Mouse (Mus musculus): ENCODE measurements around the gene Gm21962.
"Not testable (repeated sequence)": the region's sequence is repeated elsewhere in the genome, so short reads cannot be mapped to it uniquely, and the experiment has no call there.

Gene Gm21962

GRCm38 (mm10) chr3:137671224-137671623 is at the start of gene Gm21962:
TSS of gene Gm21962 (plus strand) at chr3:137671524.
- in situ Hi-C loops (cut with MboI, MseI), result not testable (repeated sequence)

- in situ Hi-C loops (cut with MboI, MseI), result loop anchor here in 1 of 2 experiments (10.0 kb wide), 1 partner anchor 423 kb away; no protein-coding TSS in a partner anchor
Observed at GRCm38 (mm10) chr3:137622091-137622490, 49.2 kb upstream of the Gm21962 start.

GRCm38 (mm10) chr3:137622895-137623580 is 48.3 kb upstream of the Gm21962 start:
- in situ Hi-C loops (cut with MboI, MseI), result loop anchor here in 1 of 2 experiments (10.0 kb wide), 1 partner anchor 422 kb away; no protein-coding TSS in a partner anchor

GRCm38 (mm10) chr3:137623581-137624362 is 47.6 kb upstream of the Gm21962 start:
- in situ Hi-C loops (cut with MboI, MseI), result loop anchor here in 1 of 2 experiments (10.0 kb wide), 1 partner anchor 421 kb away; no protein-coding TSS in a partner anchor

GRCm38 (mm10) chr3:137625054-137625453 is 46.3 kb upstream of the Gm21962 start:
- in situ Hi-C loops (cut with MboI, MseI), result loop anchor here in 1 of 2 experiments (10.0 kb wide), 1 partner anchor 420 kb away; no protein-coding TSS in a partner anchor

GRCm38 (mm10) chr3:137633726-137634125 is 37.6 kb upstream of the Gm21962 start:
- in situ Hi-C loops (cut with MboI, MseI), result loop anchor here in 1 of 2 experiments (10.0 kb wide), 1 partner anchor 951 kb away; no protein-coding TSS in a partner anchor

- in situ Hi-C loops (cut with MboI, MseI), result loop anchor here in 1 of 2 experiments (10.0 kb wide), 1 partner anchor 948 kb away; no protein-coding TSS in a partner anchor
Observed at GRCm38 (mm10) chr3:137636571-137636970, 34.8 kb upstream of the Gm21962 start.

- in situ Hi-C loops (cut with MboI, MseI), result loop anchor here in 1 of 2 experiments (5.0 kb wide), 1 partner anchor 96 kb away; no protein-coding TSS in a partner anchor
Observed at GRCm38 (mm10) chr3:137641238-137641637, 30.1 kb upstream of the Gm21962 start.

- in situ Hi-C loops (cut with MboI, MseI), result loop anchor here in 1 of 2 experiments (5.0 kb wide), 1 partner anchor 95 kb away; no protein-coding TSS in a partner anchor
Observed at GRCm38 (mm10) chr3:137642137-137642536, 29.2 kb upstream of the Gm21962 start.

- in situ Hi-C loops (cut with MboI, MseI), result loop anchor here in 1 of 2 experiments (5.0 kb wide), 1 partner anchor 95 kb away; no protein-coding TSS in a partner anchor
Observed at GRCm38 (mm10) chr3:137642568-137642967, 28.8 kb upstream of the Gm21962 start.

- in situ Hi-C loops (cut with MboI, MseI), result loop anchor here in 1 of 2 experiments (5.0 kb wide), 1 partner anchor 93 kb away; no protein-coding TSS in a partner anchor
Observed at GRCm38 (mm10) chr3:137644081-137644480, 27.2 kb upstream of the Gm21962 start.

GRCm38 (mm10) chr3:137644947-137645346 is 26.4 kb upstream of the Gm21962 start:
- in situ Hi-C loops (cut with MboI, MseI), result loop anchor here (5.0 kb wide), 2 partner anchors 52 to 92 kb away; no protein-coding TSS in a partner anchor

- in situ Hi-C loops (cut with MboI, MseI), result loop anchor here (5.0 kb wide), 1 partner anchor 50 kb away; no protein-coding TSS in a partner anchor
Observed at GRCm38 (mm10) chr3:137647427-137648100, 23.8 kb upstream of the Gm21962 start.

GRCm38 (mm10) chr3:137649112-137649511 is 22.2 kb upstream of the Gm21962 start:
- in situ Hi-C loops (cut with MboI, MseI), result loop anchor here (5.0 kb wide), 1 partner anchor 48 kb away; no protein-coding TSS in a partner anchor

- in situ Hi-C loops (cut with MboI, MseI), result no loop called here
Observed at GRCm38 (mm10) chr3:137652853-137653252, 18.5 kb upstream of the Gm21962 start.

GRCm38 (mm10) chr3:137680923-137681322 is 9.6 kb downstream of the Gm21962 start:
- in situ Hi-C loops (cut with MboI, MseI), result loop anchor here in 1 of 2 experiments (25.0 kb wide), 1 partner anchor 1519 kb away; no protein-coding TSS in a partner anchor

- in situ Hi-C loops (cut with MboI, MseI), result loop anchor here in 1 of 2 experiments (25.0 kb wide), 1 partner anchor 1521 kb away; no protein-coding TSS in a partner anchor
Observed at GRCm38 (mm10) chr3:137682911-137683806, 11.8 kb downstream of the Gm21962 start.

GRCm38 (mm10) chr3:137683807-137684403 is 12.6 kb downstream of the Gm21962 start:
- in situ Hi-C loops (cut with MboI, MseI), result loop anchor here in 1 of 2 experiments (25.0 kb wide), 1 partner anchor 1522 kb away; no protein-coding TSS in a partner anchor

- in situ Hi-C loops (cut with MboI, MseI), result loop anchor here in 1 of 2 experiments (25.0 kb wide), 1 partner anchor 1525 kb away; no protein-coding TSS in a partner anchor
Observed at GRCm38 (mm10) chr3:137686932-137687331, 15.6 kb downstream of the Gm21962 start.

Measured in T-helper 17 cell (primary cell).